Mouse (Mus musculus): Measurements from ENCODE around the gene Sirt7.

Sirt7 gene

DNA sequence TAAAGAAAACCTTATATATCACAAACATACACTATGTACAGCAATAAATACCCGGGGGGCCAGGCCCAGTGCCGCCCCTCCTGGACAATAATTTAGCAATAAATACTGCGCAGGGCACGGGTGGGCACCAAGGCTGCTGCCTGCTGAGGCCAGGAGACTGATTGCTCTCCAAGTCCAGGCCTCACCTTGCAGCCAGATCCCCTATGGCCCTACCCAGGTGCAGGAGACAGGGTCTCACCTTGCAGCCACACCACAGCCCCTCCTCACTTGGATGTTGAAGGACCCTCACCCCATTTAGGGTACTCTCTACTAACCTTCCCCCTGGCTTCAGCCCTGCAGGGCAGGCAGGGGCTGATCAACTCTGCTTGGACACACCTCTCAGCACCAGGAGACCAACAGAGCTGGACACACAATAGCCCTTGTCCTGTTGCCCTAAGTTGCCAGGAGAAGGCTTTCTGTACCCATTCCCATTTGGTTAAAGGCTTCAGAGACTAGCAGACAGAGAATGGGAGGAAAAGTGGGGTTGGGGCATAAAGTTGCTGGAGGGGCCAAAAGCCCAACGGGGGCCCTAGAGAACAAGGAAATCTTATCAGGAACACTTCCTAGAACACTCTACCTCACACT is at the start of gene Sirt7:
Gene Sirt7, minus strand, starts transcription at position 89 of the 624 bp plus-strand sequence.
- no peak for DNase-seq (ENCODE audit: low spot score)

DNA sequence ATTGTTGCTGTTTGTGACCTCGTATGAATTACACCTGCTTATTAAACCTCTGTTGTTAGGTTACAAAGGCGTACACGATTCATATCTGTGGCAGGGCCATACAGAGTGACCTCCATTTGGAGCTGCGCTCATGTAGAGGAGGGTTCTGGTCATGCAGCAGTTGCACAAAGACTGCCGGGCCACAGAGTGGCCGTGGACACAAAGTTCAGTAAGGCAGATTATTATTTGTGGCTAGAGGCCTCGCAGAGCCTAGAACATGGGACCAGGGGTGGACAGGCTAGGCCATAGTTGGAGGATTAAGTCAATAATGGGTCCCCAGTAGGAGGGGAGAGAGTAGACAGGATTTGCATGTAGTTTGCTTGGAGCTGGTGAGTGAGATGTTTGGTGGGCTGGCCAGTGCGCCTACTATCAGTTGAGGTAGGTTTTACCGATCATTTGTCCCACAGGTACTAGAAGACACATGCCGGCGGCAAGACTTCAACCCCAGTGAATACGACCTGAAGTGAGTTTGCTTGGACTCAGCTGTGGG is 48.6 kb upstream of the Sirt7 start:
- no peak for DNase-seq (ENCODE audit: low spot score)

DNA sequence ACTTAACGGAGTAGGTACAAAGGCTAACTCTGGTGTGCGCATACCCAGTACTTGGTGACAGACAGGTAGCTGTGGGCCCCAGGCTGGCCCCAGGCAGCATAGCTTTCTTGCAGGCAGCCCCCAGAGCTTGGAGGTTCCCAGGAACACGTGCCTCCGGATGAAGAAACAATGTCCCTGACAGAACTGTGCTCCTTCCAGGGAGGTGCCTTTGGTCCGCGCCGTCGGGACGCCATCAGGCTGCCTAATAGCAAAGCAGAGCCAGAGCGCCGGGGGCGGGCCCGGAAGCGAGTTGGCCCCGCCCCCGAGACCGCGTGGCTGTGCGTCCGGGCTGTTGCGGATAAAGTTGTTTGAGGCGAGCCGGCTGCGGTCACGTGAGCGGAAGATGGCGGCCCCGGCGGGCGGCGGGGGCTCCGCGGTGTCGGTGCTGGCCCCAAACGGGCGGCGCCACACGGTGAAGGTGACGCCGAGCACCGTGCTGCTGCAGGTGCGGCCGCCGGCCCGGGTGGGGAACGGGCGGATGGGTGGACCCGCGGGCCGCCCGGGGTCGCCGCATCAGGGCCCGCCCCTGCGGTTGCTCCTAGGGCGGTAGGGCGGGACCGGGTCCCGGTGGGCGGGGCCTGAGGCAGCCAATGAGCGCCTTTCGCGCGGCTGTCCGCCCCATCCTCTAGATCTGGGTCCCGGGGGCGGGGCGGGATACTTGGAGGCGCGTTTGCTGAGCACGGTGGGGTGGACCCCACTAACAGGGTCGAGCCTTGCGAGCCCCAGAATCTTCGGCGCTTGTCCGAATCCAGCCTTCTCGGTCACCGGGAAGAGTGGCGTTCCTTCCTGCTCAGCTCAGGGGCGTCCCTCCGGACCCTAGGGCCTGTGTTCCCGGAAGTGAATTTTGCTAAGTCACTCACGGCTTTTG is 47.9 kb upstream of the Sirt7 start, which contains the start of gene Aspscr1:
Gene Aspscr1, plus strand, starts transcription at position 287 of the 907 bp plus-strand sequence.
- peak; percentile 95 for DNase-seq (ENCODE audit: low spot score)

DNA sequence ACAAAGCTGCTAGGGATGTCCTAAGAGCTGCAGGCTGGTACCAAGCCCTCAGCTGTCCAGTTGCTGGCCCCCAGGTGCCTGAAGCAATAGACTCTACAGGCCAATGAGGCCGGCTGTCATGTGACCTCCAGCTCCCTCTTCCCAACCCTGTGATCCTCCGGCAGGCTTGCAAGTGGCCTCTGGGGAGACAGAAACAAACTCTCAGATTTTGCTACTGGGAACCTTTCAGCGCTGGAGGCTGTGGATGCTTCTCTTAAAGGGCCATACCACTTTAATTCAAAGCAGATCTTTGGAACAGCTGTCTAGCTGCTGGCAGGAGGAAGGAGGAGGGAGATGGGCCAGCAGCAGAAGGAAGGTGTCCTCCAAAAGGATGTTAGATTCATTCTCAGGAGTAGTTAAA is 41.6 kb upstream of the Sirt7 start:
- DNase-seq (ENCODE audit: low spot score) = peak; percentile 59

DNA sequence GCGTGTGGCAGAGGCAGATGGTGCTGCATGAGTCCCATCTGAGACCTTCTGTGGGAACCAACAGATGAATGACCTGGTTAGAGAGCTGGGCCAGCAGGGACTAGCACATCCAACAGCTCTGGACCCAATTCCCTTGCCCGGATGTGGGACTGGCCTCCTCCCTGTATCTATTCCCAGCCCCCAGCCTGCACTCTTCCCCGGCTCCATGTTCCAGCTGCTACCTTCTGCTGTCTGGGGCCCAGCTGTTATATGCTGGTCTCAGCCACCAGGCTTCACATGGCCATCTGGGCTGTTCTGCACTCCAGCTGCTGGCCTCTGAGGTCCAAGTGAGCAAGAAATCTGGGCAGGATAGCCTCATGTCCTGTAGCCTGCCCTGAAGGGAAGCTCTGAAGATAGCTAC is 40.4 kb upstream of the Sirt7 start:
- no peak for DNase-seq (ENCODE audit: low spot score)

DNA sequence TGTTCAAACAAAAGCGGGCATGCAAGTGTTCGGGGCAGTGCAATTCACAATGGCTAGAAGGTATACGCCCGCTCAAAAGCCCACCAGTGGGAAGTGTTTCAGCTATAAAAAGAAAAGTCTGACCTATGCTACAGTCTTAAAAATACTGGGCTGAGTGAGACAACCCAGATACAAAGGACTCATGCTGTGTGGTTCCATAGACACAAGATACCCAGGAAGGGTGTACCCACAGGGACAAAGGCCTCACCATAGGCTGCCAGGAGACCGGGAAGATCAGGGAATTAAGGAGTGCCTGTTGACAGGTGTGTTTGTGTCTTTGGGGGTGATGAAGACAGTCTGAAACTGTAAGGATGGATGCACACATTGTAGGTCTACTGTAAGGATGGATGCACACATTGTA is 38.7 kb upstream of the Sirt7 start:
- DNase-seq (ENCODE audit: low spot score) = no peak

DNA sequence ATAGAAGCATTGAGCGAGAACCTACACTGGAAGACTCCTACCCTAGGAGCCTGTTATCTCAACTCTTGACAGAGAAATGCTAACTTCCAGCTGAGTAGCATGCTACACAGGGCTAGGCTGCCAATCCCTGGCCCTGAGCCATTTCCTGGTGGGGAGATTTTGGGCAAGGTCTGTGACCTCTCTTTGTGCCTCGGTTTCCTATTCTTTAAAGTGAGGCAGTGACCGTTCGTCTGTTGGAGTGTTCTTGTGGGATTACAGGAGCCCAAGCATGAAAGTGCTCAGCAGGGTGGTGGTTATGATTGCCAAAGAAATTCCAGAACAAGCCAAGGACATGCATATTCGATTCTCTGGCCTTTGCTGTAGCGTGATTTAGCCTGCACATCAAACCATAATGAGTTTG is 37.7 kb upstream of the Sirt7 start:
- DNase-seq (ENCODE audit: low spot score) = no peak

DNA sequence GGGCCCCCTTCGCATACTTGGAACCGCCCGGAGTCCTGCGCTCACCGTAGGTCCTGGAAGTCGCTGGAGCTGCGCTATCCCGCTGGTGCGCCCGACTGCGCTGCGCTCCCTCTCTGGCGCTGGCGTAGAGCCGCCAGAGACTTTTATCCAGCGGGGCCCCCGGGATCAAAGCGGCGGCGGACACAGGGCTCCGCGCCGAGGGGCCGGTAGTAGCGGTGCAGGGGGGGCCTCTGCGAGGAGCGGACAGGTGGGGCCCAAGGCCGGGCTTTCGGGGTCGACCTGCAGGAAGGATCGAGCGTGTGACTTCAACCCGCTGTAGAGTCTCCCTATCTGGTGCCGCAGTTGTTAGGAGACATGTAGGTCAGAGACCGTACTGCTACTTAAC is 36.0 kb upstream of the Sirt7 start, which contains the start of gene Notum:
Gene Notum, minus strand, starts transcription at position 100 of the 385 bp plus-strand sequence.
- DNase-seq (ENCODE audit: low spot score) = no peak

DNA sequence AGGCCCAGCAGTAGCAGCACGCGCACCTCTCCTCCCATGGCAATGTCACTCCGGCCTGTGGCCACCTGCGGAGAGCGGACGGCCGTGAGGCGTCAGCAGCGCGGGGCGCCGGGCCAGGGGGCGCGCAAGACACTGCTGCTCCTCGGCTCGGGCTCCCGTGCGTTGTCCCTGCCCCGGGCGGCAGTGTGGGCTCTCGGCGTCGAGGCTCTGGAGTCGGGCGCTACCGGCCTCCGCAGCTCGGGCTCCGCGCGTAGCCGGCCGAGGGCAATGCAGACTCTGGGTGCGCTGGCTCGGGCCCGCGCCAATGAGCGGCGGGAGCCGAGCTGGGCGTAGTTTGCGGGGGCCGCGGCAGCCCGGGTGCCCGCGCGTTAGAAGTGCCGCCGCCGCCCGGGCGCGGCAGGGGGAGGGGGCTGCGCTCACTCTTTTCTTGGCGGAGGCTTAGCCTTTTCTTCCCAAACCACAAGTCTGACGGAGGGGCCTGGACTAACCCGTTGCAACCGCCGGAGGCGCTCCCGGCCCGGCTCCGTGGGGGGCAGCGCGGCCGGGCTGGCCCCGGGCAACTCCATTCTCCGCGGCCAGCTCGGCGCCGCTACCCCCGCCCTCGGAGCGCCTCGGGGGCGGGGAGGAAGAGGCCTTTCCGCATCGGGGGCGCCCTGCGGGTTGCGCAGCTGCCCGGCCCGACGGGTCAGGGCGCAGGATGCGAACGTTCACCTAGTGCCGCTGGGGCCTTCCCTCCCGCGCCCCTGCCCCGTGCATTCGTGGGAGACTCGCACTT is 35.4 kb upstream of the Sirt7 start:
- peak; percentile 76 for DNase-seq (ENCODE audit: low spot score)

DNA sequence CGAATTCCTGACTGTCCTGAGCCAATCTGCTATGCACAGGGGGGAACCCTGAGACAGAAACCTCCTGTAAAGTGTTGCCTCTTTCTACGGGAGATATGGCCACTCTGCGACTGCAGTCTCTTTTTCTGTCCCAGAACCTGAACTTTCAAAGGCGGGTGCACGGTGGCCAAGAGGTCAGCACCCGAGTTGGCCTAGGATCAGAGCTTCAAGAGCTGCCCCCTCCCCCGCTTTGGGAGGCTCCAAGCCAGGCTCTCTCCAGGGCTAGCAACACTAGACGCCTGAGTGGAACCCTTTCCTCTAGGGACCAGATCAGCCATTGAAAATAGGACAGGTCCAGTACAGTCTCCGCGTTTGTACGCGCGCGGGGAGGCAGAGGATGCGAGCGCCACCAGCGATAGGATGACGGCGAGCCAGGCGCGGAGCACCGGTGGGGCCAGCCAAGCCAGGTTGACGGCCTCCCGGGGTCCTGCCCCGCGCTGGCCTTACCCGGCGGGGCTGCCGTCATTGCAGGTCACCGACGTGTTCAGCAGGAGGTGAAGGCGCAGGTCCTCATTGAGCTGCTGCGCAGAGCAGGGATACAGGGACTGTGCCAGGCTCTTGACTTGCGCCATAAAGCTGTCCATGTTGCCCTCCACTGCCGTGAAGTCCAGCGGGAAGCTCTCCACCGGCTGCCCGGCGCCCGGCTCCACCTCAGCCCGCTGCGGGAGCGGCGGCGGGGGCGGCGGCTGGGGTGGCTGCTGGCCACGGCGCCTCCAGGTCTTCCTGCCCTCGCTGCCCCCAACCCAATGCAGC is 34.7 kb upstream of the Sirt7 start:
- no peak for DNase-seq (ENCODE audit: low spot score)

DNA sequence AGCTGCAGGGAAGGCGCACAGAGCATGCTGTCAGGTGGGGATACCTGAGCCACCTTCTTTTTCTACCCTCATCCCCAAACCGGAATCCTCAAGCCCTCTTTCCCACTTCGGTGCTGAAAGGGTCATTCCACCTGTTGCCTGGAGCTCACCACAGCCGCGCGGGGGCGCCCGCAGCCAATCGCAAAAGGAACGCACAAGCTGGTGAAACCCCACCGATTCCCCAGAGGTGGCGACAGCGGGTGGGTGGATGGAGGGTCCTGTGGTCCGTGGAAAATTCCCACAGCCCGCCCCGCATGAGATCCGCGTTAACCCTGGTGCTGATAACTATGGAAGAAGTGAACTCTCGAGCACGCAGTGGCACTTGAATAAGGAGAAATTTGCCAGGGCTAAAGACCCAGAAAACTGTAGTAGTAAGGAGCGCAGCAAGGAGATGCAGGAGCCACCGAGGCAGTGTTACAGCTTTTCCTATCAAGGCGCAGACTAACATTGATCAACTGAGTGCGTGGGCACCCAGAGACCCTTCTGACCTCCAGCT is 33.9 kb upstream of the Sirt7 start:
- DNase-seq (ENCODE audit: low spot score) = peak; percentile 77

DNA sequence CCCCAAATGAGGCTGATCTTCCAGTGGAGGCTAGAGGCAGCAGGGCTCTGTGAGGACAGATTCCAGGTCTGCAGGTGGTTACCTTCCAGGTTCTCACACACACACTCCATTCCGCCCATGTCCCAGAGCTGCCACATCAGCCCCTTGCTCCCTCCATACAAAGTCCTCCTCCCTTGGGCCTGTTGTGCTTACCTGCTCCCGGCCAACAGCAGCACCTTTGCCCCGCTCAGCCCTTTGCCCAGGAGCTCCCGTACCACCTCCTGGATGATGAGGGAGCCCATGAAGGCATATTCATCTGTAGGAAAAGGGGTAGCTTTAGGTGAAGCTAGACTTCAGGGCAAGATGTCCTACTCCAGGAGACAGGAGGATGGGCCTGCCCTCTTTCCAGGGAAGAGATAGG is 32.3 kb upstream of the Sirt7 start:
- no peak for DNase-seq (ENCODE audit: low spot score)

DNA sequence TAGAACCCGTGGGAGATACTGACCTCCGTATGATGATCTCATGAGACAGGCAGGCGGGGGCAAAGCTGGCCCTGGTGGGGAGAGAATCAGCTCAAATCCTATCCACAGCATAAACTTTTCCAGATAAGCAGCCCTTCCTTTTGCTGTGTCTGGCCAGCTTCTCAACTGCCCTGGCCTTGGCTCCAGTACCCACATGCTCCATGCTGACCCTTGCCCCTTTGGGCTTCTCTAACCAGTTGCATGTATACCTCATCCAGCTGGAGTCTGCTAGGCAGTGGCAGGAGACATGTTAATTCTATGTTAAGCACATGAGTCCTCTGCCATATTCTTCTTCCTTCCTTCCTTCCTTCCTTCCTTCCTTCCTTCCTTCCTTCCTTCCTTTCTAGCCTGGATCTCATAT is 29.7 kb upstream of the Sirt7 start:
- no peak for DNase-seq (ENCODE audit: low spot score)

DNA sequence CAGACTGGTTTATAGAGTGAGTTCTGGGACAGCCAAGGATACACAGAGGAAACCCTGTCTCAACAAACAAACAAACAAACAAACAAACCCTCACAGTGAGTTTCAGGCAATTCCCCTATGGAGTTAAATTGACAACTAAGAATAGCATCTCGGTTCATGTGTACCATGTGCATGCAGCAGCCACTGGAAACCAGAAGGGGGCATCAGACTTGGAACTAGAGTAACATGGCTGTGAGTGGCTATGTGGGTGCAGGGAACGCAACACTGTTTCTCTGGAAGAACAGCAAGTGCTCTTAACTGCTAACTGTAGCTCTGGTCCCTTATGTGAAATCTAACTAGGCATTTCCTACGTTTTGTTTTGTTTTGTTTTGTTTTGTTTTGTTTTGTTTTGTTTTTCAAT is 26.8 kb upstream of the Sirt7 start:
- DNase-seq (ENCODE audit: low spot score) = no peak

DNA sequence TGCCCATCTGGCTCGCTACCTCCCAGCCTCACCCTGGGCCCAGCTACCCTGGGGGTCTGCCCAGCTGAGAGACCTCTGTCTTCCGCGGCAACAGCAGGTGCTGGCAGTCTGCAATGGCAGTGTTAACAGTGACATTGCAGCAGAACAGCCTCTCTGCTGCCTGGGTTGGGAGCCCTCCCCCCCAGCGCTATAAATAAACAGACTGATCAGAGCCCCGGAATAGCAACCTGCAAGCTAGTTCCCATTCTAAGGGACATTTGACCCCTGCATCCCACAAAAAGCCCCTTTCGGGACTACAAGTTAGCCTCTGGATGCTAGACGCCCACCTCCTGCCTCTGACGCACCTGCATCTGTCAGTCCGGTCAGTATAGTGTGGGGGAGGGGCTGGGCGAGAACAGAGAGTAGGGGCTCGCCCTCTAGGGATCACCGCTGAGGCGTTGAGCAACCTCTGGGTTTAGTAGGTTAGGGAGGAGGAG is 23.0 kb upstream of the Sirt7 start, which contains the start of gene Myadml2:
Gene Myadml2, minus strand, starts transcription at position 158 of the 476 bp plus-strand sequence.
- peak; percentile 34 for DNase-seq (ENCODE audit: low spot score)

DNA sequence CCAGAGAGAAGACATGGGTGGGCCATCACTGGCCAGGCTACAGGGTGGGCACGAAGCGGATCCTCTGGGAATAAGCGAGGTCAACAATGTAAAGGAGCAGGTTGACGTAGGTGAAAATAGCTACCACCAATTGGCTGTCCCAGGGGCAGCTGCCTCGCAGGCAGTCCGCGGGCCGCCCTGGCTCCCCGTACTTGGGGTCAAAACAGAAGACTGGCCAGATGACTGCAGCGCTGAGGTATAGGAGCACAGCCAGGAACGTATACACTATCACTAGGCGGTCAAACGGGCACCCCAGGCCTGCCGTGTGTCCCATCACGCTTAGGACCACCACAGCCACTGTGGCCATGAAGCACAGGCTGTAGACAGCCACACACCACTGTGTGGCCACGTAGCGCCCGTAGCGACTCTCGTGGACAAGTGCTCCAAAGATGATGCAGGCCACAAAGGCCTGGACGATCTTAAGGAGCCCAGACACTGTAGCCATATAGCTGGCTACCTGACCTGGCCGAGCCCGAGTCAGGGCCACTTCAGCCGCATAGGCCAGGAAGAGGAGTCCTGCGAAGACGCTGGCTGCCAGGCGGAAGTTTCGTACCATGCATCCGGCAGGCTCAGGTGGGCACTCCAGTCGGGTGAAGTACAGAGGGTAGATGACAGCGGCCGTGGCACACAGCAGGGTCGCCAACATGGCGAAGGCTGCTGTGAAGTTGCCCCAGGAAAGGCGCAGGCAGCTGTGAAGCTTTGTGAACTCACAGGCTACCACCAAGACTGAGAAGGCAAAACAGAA is 22.2 kb upstream of the Sirt7 start:
- no peak for DNase-seq (ENCODE audit: low spot score)

DNA sequence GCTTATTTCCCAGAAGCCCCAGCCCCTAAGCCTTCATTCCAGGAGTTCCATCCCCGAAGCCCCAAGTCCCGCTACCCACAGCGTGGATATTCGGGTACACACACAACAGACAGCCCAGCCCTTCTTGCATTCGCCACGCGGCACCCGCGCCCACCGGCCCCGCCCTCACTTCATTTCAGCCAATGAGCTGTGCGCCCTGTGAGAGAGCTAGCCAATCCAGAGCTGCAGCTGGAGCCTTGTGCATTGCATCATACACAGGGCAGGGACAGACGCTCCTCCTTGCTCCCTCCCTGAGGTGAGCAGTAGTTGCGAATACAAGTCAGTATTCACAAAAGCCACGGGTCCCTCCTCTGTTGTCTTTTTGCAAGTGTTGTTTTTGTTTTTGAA is 18.6 kb upstream of the Sirt7 start, which contains the start of gene Pycr1:
Gene Pycr1, minus strand, starts transcription at position 169 of the 387 bp plus-strand sequence.
- peak; percentile 95 for DNase-seq (ENCODE audit: low spot score)

DNA sequence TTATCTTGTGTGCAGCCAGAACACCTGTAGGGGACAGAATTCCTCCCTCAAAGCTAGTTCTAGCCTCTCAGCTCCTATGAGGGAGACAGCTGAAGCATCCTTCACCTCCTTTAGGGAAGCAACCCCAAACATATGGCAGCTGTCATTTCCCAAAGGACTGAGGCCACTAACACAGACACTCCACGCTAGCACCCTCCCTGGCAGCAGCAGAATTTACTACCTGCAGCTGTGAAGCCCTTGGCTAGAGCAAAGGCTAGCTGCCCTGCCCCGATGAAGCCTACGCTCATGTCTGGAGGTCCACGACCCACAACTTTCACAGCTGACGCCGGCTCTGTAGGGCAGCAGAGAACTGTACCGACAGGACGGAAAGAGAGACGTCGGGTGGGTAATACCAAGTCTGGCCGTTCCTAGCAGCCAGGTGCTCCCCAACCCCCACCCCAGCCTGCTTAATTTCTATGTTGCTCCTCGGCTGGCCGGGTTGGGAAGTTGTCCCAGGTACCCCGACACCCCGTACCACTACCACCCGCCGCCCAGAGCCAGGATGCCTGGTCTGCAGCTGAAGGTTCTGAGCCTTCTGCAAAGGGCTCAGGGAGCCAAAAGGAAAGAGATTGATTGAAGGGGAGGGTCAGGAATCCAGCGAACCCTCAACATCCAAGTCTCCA is 18.0 kb upstream of the Sirt7 start:
- peak; percentile 35 for DNase-seq (ENCODE audit: low spot score)

DNA sequence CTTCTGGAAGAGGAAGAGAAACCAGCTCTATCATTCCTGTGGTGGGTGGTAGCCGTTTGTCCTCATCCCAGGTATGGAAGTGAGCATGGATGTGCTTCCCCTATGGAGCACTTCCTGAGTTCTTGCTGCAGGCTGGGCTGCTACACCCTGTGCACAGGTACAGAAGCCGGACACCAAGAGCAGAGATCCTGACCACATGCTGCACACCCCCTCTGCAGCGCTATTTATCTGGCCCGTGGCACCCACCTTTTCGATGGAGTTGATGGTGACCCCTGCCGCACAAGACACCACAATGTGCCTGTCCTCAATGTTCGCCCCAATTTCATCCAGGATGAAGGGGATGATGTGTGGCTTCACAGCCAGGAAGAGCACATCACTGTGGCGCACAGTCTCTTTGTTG is 16.8 kb upstream of the Sirt7 start:
- no peak for DNase-seq (ENCODE audit: low spot score)

DNA sequence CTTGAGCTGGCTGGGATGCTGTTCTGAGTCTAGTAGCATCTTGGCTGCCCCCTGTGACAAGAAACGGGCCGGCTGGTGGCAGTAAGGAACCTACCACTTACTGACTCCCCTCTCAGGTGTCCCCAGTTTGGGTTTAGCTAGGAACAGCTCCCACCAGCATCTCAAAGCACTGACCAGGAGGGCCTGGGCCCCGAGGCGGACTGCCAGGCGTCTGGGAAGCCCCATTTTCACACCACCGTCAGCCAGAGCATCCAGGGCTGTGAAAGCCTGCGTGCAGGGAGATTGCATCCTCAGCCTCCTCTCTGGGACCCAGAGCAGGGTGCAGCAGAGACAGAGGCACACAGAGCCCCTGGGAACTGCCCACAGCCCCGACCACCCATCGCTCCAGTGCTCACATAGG is 16.2 kb upstream of the Sirt7 start:
- no peak for DNase-seq (ENCODE audit: low spot score)

Measured in MN1 (cell line).